Mouse (Mus musculus): ENCODE results near the gene Ccr4. TPM values are rescaled to one million over a fixed set of nuclear protein-coding genes. Genes with fewer than 3 reads are reported as not detected.

Gene Ccr4
- polyA plus RNA-seq (2015; fragmentation: Nextera tagmentation; extraction: Ambion mirVana) = not detected in 2 replicates

DNA sequence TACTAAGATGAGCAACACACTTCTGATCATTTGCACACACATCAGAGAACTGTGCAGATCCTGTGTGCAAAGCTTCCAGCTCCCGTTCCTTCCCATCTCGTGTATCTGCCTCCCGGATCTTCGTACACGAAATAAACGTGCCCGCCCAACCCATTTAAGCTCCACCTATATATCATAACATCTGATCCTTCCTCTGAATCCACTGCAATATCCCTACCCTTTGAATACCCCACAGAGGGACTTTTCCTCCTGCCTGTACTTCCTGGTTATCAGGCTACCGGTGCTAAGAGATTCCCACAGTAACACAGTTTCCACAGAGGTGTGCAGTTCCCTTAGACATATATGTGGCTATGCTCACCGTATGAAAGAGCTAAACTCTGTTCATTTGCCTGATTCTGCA lies at the start of gene Ccr4:
Gene Ccr4, minus strand, starts transcription at position 101 of the 400 bp plus-strand sequence.
- H3K4me3 ChIP-seq = no peak within 1 kb of the TSS
- H3K9me3 ChIP-seq = no peaks in the 10 kb centered on the region
- 88% methylated on average over 9 of the region's 9 CpGs for WGBS
- no peak within 1 kb of the TSS for H3K27ac ChIP-seq (replicated peaks)
- H3K4me2 ChIP-seq (replicated peaks) = no peak within 1 kb of the TSS
- no peak for ATAC-seq (replicated peaks)
- H3K27me3 ChIP-seq = no peaks in the 10 kb centered on the region
- no peak within 1 kb of the TSS for H3K9ac ChIP-seq (replicated peaks)
- H3K4me1 ChIP-seq = no peaks in the 10 kb centered on the region
- H3K36me3 ChIP-seq = no peaks in the 10 kb centered on the region

GRCm38 (mm10) chr9:114553828-114554227 lies 49.1 kb upstream of the Ccr4 start:
- no peak for ATAC-seq (replicated peaks)
- Histone ChIP-seq H3K27ac (replicated peaks) (no peak overlapping the region), H3K36me3 (no peaks in the 10 kb centered on the region), H3K4me1 (0 out of 2 replicates have a peak, but pooled peaks cover 7% of the 10 kb centered on the region), H3K4me3 (no peak overlapping the region), H3K4me2 (replicated peaks) (no peak overlapping the region), H3K9ac (replicated peaks) (no peak overlapping the region), H3K27me3 (peaks cover 26% of the 10 kb centered on the region), H3K9me3 (no peaks in the 10 kb centered on the region)

DNA sequence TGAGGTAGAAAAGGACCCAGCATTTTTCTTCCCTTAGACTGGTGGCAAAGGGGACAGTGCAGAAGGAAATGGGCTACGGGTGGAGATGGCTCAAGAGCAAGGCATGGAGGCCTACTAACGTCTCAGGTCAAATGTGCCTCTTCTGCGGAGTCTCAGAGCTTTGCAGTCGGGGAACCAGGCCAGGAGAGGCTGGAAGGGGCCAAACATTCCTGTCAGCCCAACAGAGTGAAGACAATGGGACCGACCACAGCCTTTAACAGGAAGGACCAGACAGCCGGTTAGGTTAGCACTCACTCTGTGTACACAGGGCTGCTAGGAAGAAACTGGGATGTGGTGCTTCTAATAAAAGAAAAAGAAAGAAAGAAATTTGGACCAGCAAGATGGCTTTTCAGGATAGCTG lies 45.3 kb upstream of the Ccr4 start:
- H3K36me3 ChIP-seq = no peaks in the 10 kb centered on the region
- no peak for ATAC-seq (replicated peaks)
- H3K27me3 ChIP-seq = peaks cover 29% of the 10 kb centered on the region; the same call in 1 of the 2 replicates
- no peaks in the 10 kb centered on the region for H3K9me3 ChIP-seq
- H3K9ac ChIP-seq (replicated peaks) = no peak overlapping the region
- no peak overlapping the region for H3K27ac ChIP-seq (replicated peaks)
- H3K4me3 ChIP-seq = no peak overlapping the region
- no peak overlapping the region for H3K4me2 ChIP-seq (replicated peaks)
- 0 out of 2 replicates have a peak, but pooled peaks cover 12% of the 10 kb centered on the region for H3K4me1 ChIP-seq
- 20% methylated on average over 6 of the region's 6 CpGs for WGBS

- H3K27ac ChIP-seq (replicated peaks) = no peak overlapping the region
- H3K4me1 ChIP-seq = peaks cover 12% of the 10 kb centered on the region; the same call in 1 of the 2 replicates
- no peaks in the 10 kb centered on the region for H3K9me3 ChIP-seq
- no peak overlapping the region for H3K9ac ChIP-seq (replicated peaks)
- no peak overlapping the region for H3K4me2 ChIP-seq (replicated peaks)
- H3K36me3 ChIP-seq = no peaks in the 10 kb centered on the region
- no peak overlapping the region for H3K4me3 ChIP-seq
- no peak for ATAC-seq (replicated peaks)
- WGBS = 14% methylated on average over 5 of the region's 5 CpGs
- H3K27me3 ChIP-seq = peaks cover 29% of the 10 kb centered on the region; the same call in 1 of the 2 replicates
Measured at GRCm38 (mm10) chr9:114549117-114549516, 44.4 kb upstream of the Ccr4 start.

DNA sequence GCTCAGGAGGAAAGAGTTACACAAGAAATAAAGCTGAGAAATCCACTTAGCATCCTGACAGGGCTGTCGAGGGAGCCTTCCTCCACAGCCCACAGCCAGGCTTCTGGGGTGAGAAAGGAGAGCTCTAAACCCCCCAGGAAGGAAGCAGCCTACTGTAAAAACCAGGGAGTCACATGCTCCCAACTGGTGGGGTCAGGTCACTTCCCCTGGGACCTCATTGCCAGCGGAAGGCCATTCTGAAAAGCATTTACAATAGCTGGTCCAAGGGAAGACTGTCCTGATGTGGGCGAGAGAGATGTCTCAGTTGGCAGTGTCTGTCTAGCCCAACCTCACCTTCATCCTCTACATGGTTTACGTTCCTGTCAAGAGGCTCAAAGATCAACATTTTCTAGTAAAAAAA lies 43.8 kb upstream of the Ccr4 start:
- ATAC-seq (replicated peaks) = no peak
- H3K27me3 ChIP-seq = peaks cover 29% of the 10 kb centered on the region; the same call in 1 of the 2 replicates
- peaks cover 15% of the 10 kb centered on the region; the same call in 1 of the 2 replicates for H3K4me1 ChIP-seq
- H3K4me2 ChIP-seq (replicated peaks) = no peak overlapping the region
- H3K27ac ChIP-seq (replicated peaks) = no peak overlapping the region
- H3K9me3 ChIP-seq = no peaks in the 10 kb centered on the region
- 28% methylated on average over 4 of the region's 4 CpGs for WGBS
- H3K9ac ChIP-seq (replicated peaks) = no peak overlapping the region
- H3K36me3 ChIP-seq = no peaks in the 10 kb centered on the region
- H3K4me3 ChIP-seq = no peak overlapping the region

DNA sequence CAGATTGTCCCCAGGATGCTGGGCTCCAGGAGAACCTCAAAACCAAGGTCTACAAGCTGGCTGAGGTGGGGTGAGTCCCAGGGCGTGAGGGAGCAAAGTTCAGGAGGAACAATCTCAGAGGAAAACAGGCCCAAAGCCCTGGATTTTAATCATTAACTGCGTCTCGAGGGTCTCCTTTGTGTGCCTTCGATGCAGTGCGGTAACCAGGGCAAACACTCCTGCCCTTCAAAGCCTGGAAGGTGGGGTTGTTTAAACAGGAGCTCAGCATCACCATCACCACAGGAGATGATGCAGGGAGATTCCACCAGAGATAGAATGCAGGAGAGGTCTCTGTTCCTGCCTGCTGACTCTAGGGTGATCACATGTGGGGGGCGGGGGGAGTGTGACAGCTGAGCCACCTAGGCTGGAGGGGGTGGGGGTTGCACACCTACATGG lies 42.9 kb upstream of the Ccr4 start:
- peaks cover 15% of the 10 kb centered on the region; the same call in 1 of the 2 replicates for H3K4me1 ChIP-seq
- H3K27me3 ChIP-seq = peaks cover 29% of the 10 kb centered on the region; the same call in 1 of the 2 replicates
- ATAC-seq (replicated peaks) = no peak
- no peaks in the 10 kb centered on the region for H3K9me3 ChIP-seq
- H3K27ac ChIP-seq (replicated peaks) = no peak overlapping the region
- no peak overlapping the region for H3K9ac ChIP-seq (replicated peaks)
- WGBS = 13% methylated on average over 6 of the region's 6 CpGs
- H3K4me2 ChIP-seq (replicated peaks) = no peak overlapping the region
- H3K36me3 ChIP-seq = no peaks in the 10 kb centered on the region
- H3K4me3 ChIP-seq = no peak overlapping the region

- H3K9ac ChIP-seq (replicated peaks) = no peak overlapping the region
- no peaks in the 10 kb centered on the region for H3K36me3 ChIP-seq
- no peak overlapping the region for H3K4me2 ChIP-seq (replicated peaks)
- no peak overlapping the region for H3K27ac ChIP-seq (replicated peaks)
- H3K27me3 ChIP-seq = peaks cover 29% of the 10 kb centered on the region; the same call in 1 of the 2 replicates
- 75% methylated on average over 12 of the region's 12 CpGs for WGBS
- H3K4me3 ChIP-seq = no peak overlapping the region
- peaks cover 15% of the 10 kb centered on the region; the same call in 1 of the 2 replicates for H3K4me1 ChIP-seq
- no peaks in the 10 kb centered on the region for H3K9me3 ChIP-seq
- no peak for ATAC-seq (replicated peaks)
Measured at GRCm38 (mm10) chr9:114546765-114547164, 42.0 kb upstream of the Ccr4 start.

DNA sequence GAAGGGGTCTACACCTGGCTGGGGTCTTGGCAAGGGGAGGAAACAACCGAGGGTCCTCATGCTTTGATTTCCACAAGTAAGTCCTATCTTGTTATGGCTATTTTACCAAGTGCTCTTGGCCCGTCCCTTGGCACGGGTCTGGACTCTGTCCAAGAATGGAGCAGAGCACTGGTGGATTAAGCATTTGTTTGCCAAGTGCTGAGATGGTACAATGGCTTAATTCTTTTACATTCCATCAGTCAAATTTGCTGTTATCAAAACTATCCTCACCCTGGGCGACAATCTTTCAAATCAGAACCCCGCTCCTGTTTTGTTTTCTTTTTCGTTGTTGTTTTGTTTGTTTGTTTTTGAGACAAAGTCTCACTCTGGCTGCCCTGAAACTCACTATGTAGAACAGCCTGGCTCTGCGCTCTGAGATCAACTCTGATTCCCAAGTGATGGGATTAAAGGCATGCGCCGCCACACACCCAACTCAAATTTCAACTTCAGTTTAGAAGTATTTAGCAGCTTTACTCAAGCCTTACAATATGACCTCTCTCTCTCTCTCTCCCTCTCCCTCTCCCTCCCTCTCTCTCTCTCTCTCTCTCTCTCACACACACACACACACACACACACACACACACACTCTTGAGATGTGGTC lies 40.2 kb upstream of the Ccr4 start:
- Histone ChIP-seq H3K27me3 (peaks cover 29% of the 10 kb centered on the region; the same call in 1 of the 2 replicates), H3K4me1 (peaks cover 15% of the 10 kb centered on the region; the same call in 1 of the 2 replicates), H3K27ac (replicated peaks) (no peak overlapping the region), H3K9ac (replicated peaks) (no peak overlapping the region), H3K36me3 (no peaks in the 10 kb centered on the region), H3K9me3 (no peaks in the 10 kb centered on the region), H3K4me3 (no peak overlapping the region), H3K4me2 (replicated peaks) (no peak overlapping the region)
- ATAC-seq (replicated peaks) = no peak
- WGBS = 22% methylated on average over 9 of the region's 9 CpGs

DNA sequence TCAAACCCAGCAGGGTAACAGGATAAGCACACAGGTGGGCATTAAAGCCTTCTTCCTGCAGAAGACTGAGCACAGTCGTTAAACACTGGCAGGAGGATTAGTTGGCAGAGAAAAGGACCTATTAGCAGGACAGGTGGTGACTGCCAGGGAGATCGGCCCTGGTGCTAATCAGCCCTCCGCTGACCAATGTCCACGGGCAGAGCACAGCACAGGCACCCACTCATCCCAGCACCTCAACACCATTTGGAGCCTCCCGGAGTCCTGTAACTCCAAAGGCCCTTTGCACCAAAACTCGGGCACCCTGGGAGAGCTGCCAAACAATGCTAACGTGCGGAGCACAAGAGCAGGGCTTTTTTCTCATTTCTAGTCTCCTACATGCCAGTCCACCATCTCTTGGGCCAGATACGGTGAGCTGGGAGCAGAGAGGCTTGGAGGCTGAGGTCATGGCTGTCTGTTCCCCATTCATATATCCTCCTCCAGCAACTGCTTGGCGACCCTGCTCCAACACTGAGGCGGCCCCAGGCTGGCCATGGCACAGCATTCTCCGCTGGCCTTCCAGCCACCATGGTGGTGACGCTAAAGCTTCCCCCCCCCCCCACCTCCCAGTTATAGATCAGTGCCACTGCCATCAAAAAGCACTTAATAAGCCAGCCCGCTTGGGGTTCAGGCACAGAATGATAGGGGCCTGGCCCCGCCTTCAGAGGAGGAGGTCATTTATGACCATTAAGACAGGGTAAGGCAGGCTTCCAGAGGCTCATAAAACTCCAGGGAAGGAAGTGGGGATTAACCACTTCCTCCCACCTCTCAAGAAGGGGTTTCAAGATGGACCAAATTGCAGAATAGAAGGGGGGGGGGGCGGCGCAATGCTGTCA lies 39.4 kb upstream of the Ccr4 start:
- Histone ChIP-seq H3K9ac (replicated peaks) (no peak overlapping the region), H3K27ac (replicated peaks) (no peak overlapping the region), H3K4me3 (no peak overlapping the region), H3K36me3 (no peaks in the 10 kb centered on the region), H3K9me3 (no peaks in the 10 kb centered on the region), H3K4me1 (peaks cover 15% of the 10 kb centered on the region; the same call in 1 of the 2 replicates), H3K4me2 (replicated peaks) (no peak overlapping the region), H3K27me3 (peaks cover 24% of the 10 kb centered on the region; the same call in 1 of the 2 replicates)
- no peak for ATAC-seq (replicated peaks)
- 54% methylated on average over 16 of the region's 17 CpGs for WGBS

- H3K27ac ChIP-seq (replicated peaks) = no peak overlapping the region
- ATAC-seq (replicated peaks) = no peak
- H3K4me1 ChIP-seq = peaks cover 15% of the 10 kb centered on the region; the same call in 1 of the 2 replicates
- H3K36me3 ChIP-seq = no peaks in the 10 kb centered on the region
- WGBS = 52% methylated on average over 1 of the region's 1 CpGs
- H3K4me3 ChIP-seq = no peak overlapping the region
- H3K9ac ChIP-seq (replicated peaks) = no peak overlapping the region
- no peak overlapping the region for H3K4me2 ChIP-seq (replicated peaks)
- 0 out of 2 replicates have a peak, but pooled peaks cover 2% of the 10 kb centered on the region for H3K27me3 ChIP-seq
- H3K9me3 ChIP-seq = no peaks in the 10 kb centered on the region
Measured at GRCm38 (mm10) chr9:114541279-114541741, 36.6 kb upstream of the Ccr4 start.

DNA sequence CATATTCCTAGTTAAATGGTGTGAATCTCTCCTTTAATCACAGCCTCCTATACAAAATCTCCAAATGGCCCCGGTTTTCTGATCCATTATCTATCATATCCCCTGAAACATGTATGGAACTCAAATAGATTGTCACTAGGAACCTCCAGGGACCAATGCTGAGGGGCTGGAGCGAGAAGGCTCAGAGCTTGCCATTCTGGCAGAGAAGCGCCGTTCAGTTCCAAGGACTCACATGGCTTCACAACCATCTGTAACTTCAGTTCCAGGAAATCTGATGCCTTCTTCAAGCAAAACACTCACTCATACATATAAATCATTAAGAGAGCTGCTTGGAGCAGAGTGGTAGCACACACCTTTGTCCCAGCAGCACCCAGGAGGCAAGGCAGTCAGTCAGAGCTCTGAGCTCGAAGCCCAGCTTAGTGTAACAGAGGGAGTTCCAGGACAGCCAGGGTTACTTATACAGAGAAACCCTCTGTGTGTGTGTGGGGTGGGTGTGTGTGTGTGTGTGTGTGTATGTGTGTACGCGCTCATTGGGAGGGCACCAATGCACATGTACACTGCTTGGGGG lies 34.4 kb upstream of the Ccr4 start:
- ATAC-seq (replicated peaks) = no peak
- H3K4me1 ChIP-seq = 0 out of 2 replicates have a peak, but pooled peaks cover 2% of the 10 kb centered on the region
- H3K36me3 ChIP-seq = no peaks in the 10 kb centered on the region
- WGBS = 73% methylated on average over 7 of the region's 7 CpGs
- H3K9ac ChIP-seq (replicated peaks) = no peak overlapping the region; the same call in 1 of the 2 replicates
- no peak overlapping the region for H3K27ac ChIP-seq (replicated peaks)
- no peaks in the 10 kb centered on the region for H3K27me3 ChIP-seq
- H3K4me2 ChIP-seq (replicated peaks) = no peak overlapping the region
- no peak overlapping the region for H3K4me3 ChIP-seq
- H3K9me3 ChIP-seq = no peaks in the 10 kb centered on the region

GRCm38 (mm10) chr9:114536628-114537027 lies 31.9 kb upstream of the Ccr4 start:
- no peaks in the 10 kb centered on the region for H3K9me3 ChIP-seq
- no peaks in the 10 kb centered on the region for H3K27me3 ChIP-seq
- WGBS = 12% methylated on average over 2 of the region's 2 CpGs
- H3K4me3 ChIP-seq = no peak overlapping the region
- H3K27ac ChIP-seq (replicated peaks) = no peak overlapping the region
- no peaks in the 10 kb centered on the region for H3K36me3 ChIP-seq
- H3K4me1 ChIP-seq = no peaks in the 10 kb centered on the region
- ATAC-seq (replicated peaks) = no peak
- no peak overlapping the region for H3K9ac ChIP-seq (replicated peaks)
- no peak overlapping the region for H3K4me2 ChIP-seq (replicated peaks)
